Mouse (Mus musculus) ES-Bruce4 (cell line): ENCODE results near the gene 1700030K09Rik. TPM values are rescaled to one million over a fixed set of nuclear protein-coding genes. Genes with fewer than 3 reads are reported as not detected.

Source experiments
- H3K27ac ChIP-seq: 2 replicates; pipeline ENCODE4 v1.5.1; 2012; ENCODE audit warnings: low read length, inconsistent platforms; ENCODE audit not compliant: insufficient read depth
- H3K27me3 ChIP-seq: 2 replicates; pipeline ENCODE4 v1.6.1; 2012; ENCODE audit warnings: mild to moderate bottlenecking, low read length, inconsistent platforms; ENCODE audit not compliant: control insufficient read depth, poor library complexity, insufficient read depth, severe bottlenecking
- H3K36me3 ChIP-seq: 2 replicates; pipeline ENCODE4 v1.6.1; 2012; ENCODE audit warnings: inconsistent platforms, mild to moderate bottlenecking, low read length, moderate library complexity; ENCODE audit not compliant: control insufficient read depth, poor library complexity, insufficient read depth, severe bottlenecking
- H3K4me1 ChIP-seq: one replicate; pipeline ENCODE4 v1.8.1; 2011; ENCODE audit warnings: low read length; ENCODE audit not compliant: control insufficient read depth, insufficient read depth
- H3K4me3 ChIP-seq: 2 replicates; pipeline ENCODE4 v1.5.1; 2011; ENCODE audit warnings: low read depth, mild to moderate bottlenecking, low read length
- H3K9ac ChIP-seq: 2 replicates; pipeline ENCODE4 v1.6.1; 2012; ENCODE audit warnings: low read depth, mild to moderate bottlenecking, inconsistent platforms; ENCODE audit not compliant: poor library complexity, severe bottlenecking
- H3K9me3 ChIP-seq: replicated peaks from 2 replicates; pipeline ENCODE4 v1.6.1; 2012; ENCODE audit warnings: mild to moderate bottlenecking, low read length, inconsistent platforms; ENCODE audit not compliant: control insufficient read depth, poor library complexity, insufficient read depth, severe bottlenecking
- CTCF ChIP-seq: IDR thresholded peaks from one replicate; pipeline ENCODE4 v1.8.1; 2011; ENCODE audit warnings: low read depth, low read length
- EP300 ChIP-seq: IDR thresholded peaks from 2 replicates; pipeline ENCODE4 v1.6.1; 2011; ENCODE audit warnings: low read depth, low read length; ENCODE audit not compliant: insufficient read depth
- POLR2A ChIP-seq: IDR thresholded peaks from one replicate; pipeline ENCODE4 v1.8.1; 2011; ENCODE audit warnings: low read length; ENCODE audit not compliant: insufficient read depth
- polyA plus RNA-seq: library from polyadenylated mRNA; stranded (reverse); fragments of >200 nt; gene quantifications from 2 replicates; pipeline ENCODE4 v1.2.4, GENCODE M21; 2011; ENCODE audit warnings: low read depth; ENCODE audit not compliant: missing spikeins, insufficient read depth, insufficient read length

Gene 1700030K09Rik
- polyA plus RNA-seq, 1 experiment: 5.8 TPM

DNA sequence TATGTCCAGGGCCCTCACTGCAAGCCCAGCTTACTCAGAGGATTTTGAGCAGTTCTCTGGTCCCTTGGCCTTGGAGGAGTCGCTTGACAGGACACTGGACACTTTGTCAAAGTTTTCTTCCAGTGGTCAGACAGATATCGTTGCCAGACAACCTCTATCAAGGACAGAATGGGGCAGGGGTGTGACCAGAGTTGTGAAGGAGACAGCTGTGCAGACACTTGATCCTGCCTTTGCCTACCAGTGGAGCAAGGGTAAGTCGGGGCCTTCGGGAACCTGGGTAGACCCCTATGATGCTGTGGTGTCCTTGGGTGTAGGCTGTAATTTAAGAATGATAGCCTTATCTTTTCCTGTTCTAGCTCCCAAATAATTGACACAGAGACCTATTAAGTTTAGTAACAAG lies 11.6 kb downstream of the 1700030K09Rik start:
- no peak overlapping the region for H3K4me3 ChIP-seq
- H3K4me1 ChIP-seq: no peaks in the 10 kb centered on the region
- no peak overlapping the region for H3K9ac ChIP-seq
- H3K36me3 ChIP-seq: peaks cover 20% of the 10 kb centered on the region
- H3K27me3 ChIP-seq: no peaks in the 10 kb centered on the region
- TF ChIP-seq POLR2A (no peak), EP300 (no peak), CTCF (no peak)
- H3K27ac ChIP-seq: no peak overlapping the region
- H3K9me3 ChIP-seq: 0 out of 2 replicates have a peak, but pooled peaks cover 2% of the 10 kb centered on the region

DNA sequence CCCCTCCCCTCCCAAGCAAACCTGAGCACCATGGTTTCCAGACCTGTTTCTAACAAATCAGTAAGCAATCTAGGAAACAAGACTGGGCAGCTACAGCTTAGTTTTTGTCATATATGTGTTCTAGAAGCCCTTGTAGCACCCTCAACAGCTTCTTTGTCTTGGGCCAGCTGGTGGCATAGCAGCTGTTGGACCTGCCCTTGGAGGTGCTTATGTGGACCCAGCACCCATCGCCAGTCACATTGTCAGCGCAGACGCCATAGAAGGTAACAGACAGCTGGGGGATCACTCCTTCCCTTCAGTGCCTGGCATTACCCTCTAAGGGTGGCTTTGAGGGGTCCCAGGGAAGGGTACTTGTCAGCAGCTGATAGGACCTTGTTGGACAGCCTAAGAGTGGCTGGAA lies 14.1 kb downstream of the 1700030K09Rik start:
- Histone ChIP-seq H3K9me3 (0 out of 2 replicates have a peak, but pooled peaks cover 2% of the 10 kb centered on the region), H3K4me3 (no peak overlapping the region), H3K36me3 (peaks cover 41% of the 10 kb centered on the region), H3K9ac (no peak overlapping the region), H3K27ac (no peak overlapping the region), H3K27me3 (no peaks in the 10 kb centered on the region), H3K4me1 (no peaks in the 10 kb centered on the region)
- TF ChIP-seq POLR2A: no peak
- no peak for TF ChIP-seq CTCF
- TF ChIP-seq EP300: no peak

- no peak overlapping the region for H3K4me3 ChIP-seq
- H3K9ac ChIP-seq: no peak overlapping the region
- no peaks in the 10 kb centered on the region for H3K4me1 ChIP-seq
- no peak for TF ChIP-seq EP300
- TF ChIP-seq POLR2A: no peak
- TF ChIP-seq CTCF: no peak
- H3K27me3 ChIP-seq: no peaks in the 10 kb centered on the region
- H3K9me3 ChIP-seq: 0 out of 2 replicates have a peak, but pooled peaks cover 2% of the 10 kb centered on the region
- peaks cover 47% of the 10 kb centered on the region for H3K36me3 ChIP-seq
- H3K27ac ChIP-seq: no peak overlapping the region
Observed at GRCm38 (mm10) chr8:72458457-72458856, 14.8 kb downstream of the 1700030K09Rik start.

DNA sequence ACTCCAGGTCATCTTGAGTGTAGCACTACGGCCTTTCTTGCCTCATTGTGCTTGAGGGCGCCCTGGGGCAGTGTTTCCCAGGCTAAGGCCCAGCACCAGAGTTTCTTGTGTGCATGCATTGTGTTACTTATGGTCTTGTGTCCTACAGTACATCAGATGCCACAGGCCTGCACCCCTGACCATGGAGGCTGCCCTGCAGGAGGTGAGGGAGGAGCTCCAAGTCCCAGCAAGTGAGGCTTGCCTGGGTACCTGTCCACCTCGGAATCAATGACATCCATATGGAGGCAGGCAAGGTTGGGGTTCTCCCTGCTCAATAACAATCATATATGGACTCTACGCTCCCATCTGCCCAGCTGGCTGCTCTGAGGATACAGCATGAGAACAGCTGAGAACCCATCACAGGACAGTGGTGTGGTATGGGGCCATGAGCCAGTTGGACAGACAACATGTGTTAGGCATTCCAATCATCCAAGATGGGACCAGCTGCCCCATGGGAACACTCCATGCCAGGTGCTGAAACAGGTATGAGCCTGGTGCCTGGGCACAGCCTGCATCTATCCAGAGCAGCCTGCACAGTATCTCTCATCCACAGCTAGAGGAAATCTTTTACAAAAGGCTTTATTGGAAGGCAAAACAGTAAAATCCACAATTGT lies 16.3 kb downstream of the 1700030K09Rik start:
- H3K4me3 ChIP-seq: no peak overlapping the region
- H3K27me3 ChIP-seq: no peaks in the 10 kb centered on the region
- no peak overlapping the region for H3K27ac ChIP-seq
- no peaks in the 10 kb centered on the region for H3K4me1 ChIP-seq
- H3K9ac ChIP-seq: no peak overlapping the region
- H3K9me3 ChIP-seq: no peaks in the 10 kb centered on the region
- TF ChIP-seq CTCF: no peak
- TF ChIP-seq EP300: no peak
- TF ChIP-seq POLR2A: no peak
- H3K36me3 ChIP-seq: peaks cover 60% of the 10 kb centered on the region

- Histone ChIP-seq H3K27me3 (no peaks in the 10 kb centered on the region), H3K36me3 (peaks cover 96% of the 10 kb centered on the region), H3K27ac (no peak overlapping the region), H3K4me3 (no peak overlapping the region), H3K9me3 (no peaks in the 10 kb centered on the region), H3K4me1 (no peaks in the 10 kb centered on the region), H3K9ac (no peak overlapping the region)
- TF ChIP-seq POLR2A (no peak), EP300 (no peak), CTCF (no peak)
Observed at GRCm38 (mm10) chr8:72464211-72464610, 20.5 kb downstream of the 1700030K09Rik start.

- Histone ChIP-seq H3K36me3 (peaks cover 87% of the 10 kb centered on the region), H3K4me1 (no peaks in the 10 kb centered on the region), H3K27me3 (no peaks in the 10 kb centered on the region), H3K4me3 (no peak overlapping the region), H3K9me3 (no peaks in the 10 kb centered on the region), H3K9ac (no peak overlapping the region), H3K27ac (no peak overlapping the region)
- TF ChIP-seq CTCF (no peak), EP300 (no peak), POLR2A (no peak)
Observed at GRCm38 (mm10) chr8:72469243-72469642, 25.6 kb downstream of the 1700030K09Rik start.
